Mouse (Mus musculus) heart, adult 2 months (tissue): ENCODE measurements at regions not wholly inside any gene's neighbourhood (a gene's known extent, or its start where the extent isn't known, plus 50 kb on each side); places are given as distances from the start of the nearest gene placed in this dataset.

Experiments used
- DNase-seq, 2 experiments: peaks; one replicate each; pipeline ENCODE4 v3.0.0; 2021
- H3K27ac ChIP-seq: fragments of 200-600 bp; 2 replicates; pipeline ENCODE4 v1.8.1; 2022
- H3K27me3 ChIP-seq: fragments of 200-500 bp; 2 replicates; pipeline ENCODE4 v1.6.1; 2012; ENCODE audit warnings: mild to moderate bottlenecking, low read length, inconsistent platforms, mixed read lengths; ENCODE audit not compliant: control insufficient read depth, insufficient read depth
- H3K36me3 ChIP-seq: fragments of 200-500 bp; 2 replicates; pipeline ENCODE4 v1.6.1; 2012; ENCODE audit warnings: low read length, inconsistent platforms; ENCODE audit not compliant: control insufficient read depth, insufficient read depth
- H3K4me1 ChIP-seq: fragments of 200-500 bp; 2 replicates; pipeline ENCODE4 v1.6.1; 2011; ENCODE audit warnings: low read length; ENCODE audit not compliant: control insufficient read depth, insufficient read depth
- H3K4me3 ChIP-seq: fragments of 200-600 bp; 2 replicates; pipeline ENCODE4 v1.8.1; 2022
- H3K79me2 ChIP-seq: fragments of 200-500 bp; replicated peaks from 2 replicates; pipeline ENCODE4 v1.6.1; 2012; ENCODE audit warnings: mild to moderate bottlenecking, inconsistent platforms, low read length, moderate library complexity, mixed read lengths; ENCODE audit not compliant: control insufficient read depth, insufficient read depth
- H3K9ac ChIP-seq: fragments of 200-500 bp; 2 replicates; pipeline ENCODE4 v1.6.1; 2012; ENCODE audit warnings: low read depth, mild to moderate bottlenecking, control low read depth, inconsistent platforms, low read length, mixed read lengths
- CTCF ChIP-seq: fragments of 200-600 bp; IDR thresholded peaks from 2 replicates; pipeline ENCODE4 v1.8.1; 2022; ENCODE audit warnings: antibody characterized with exemption, mild to moderate bottlenecking, moderate library complexity
- EP300 ChIP-seq: fragments of 200-500 bp; IDR thresholded peaks from 2 replicates; pipeline ENCODE4 v1.6.1; 2011; ENCODE audit warnings: low read depth, low read length, control low read depth; ENCODE audit not compliant: insufficient read depth
- POLR2A ChIP-seq: fragments of 200-500 bp; IDR thresholded peaks from 2 replicates; pipeline ENCODE4 v1.6.1; 2011; ENCODE audit warnings: mild to moderate bottlenecking, low read depth, low read length, control low read depth; ENCODE audit not compliant: insufficient read depth
- WGBS: fragments of 180-500 bp; shearing (Covaris S2); methylation state at CpG from one replicate; pipeline ENCODE4 v1.1.7; 2018; 5-methylcytosine and 5-hydroxymethylcytosine counted together
- intact Hi-C: fragments of 180-260 bp; cut with DNase I; formaldehyde crosslinking; loops from one replicate; pipeline ENCODE4 v1.15.1; 2025

DNA sequence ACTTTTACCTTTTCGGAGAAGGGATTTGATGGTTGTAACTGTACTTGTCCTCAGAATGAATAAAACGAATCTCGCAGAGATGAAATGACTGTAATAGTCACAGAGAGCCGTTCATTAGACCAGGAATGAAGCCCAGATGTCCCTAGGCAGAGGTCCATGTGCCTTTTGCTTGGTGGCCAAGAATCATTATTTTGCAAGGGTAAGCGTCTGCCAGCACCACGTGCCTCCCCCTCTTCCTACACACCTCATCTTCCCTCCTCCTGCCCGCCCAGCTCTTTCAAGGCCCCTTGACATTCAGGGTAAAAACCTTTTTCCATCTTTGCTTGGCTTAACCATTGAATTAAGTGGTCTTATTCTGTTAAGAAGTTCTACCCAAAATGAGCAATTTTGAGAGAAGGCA, 161.1 kb upstream of the Rad23b start:
- TF ChIP-seq POLR2A (no peak), CTCF (no peak), EP300 (no peak)
- Histone ChIP-seq H3K4me1 (no peaks in the 10 kb centered on the region; the same call in 1 of the 2 replicates), H3K79me2 (no peaks in the 10 kb centered on the region), H3K36me3 (no peaks in the 10 kb centered on the region), H3K9ac (no peak overlapping the region), H3K27ac (no peak overlapping the region), H3K4me3 (no peak overlapping the region), H3K27me3 (no peaks in the 10 kb centered on the region)
- DNase-seq: peak; percentile 26 to 31
- WGBS: 72% methylated on average over 7 of the region's 7 CpGs
- intact Hi-C loops: no loop called here

- no peaks in the 10 kb centered on the region; the same call in 1 of the 2 replicates for H3K4me1 ChIP-seq
- no peaks in the 10 kb centered on the region for H3K36me3 ChIP-seq
- no peaks in the 10 kb centered on the region for H3K27me3 ChIP-seq
- DNase-seq: no peak
- intact Hi-C loops: no loop called here
- no peak overlapping the region for H3K4me3 ChIP-seq
- TF ChIP-seq CTCF: no peak
- TF ChIP-seq EP300: no peak
- TF ChIP-seq POLR2A: no peak
- H3K27ac ChIP-seq: no peak overlapping the region
- no peaks in the 10 kb centered on the region for H3K79me2 ChIP-seq
- H3K9ac ChIP-seq: no peak overlapping the region
- WGBS: 64% methylated on average over 6 of the region's 6 CpGs
Observed at GRCm38 (mm10) chr4:55190586-55190985, 159.3 kb upstream of the Rad23b start.

DNA sequence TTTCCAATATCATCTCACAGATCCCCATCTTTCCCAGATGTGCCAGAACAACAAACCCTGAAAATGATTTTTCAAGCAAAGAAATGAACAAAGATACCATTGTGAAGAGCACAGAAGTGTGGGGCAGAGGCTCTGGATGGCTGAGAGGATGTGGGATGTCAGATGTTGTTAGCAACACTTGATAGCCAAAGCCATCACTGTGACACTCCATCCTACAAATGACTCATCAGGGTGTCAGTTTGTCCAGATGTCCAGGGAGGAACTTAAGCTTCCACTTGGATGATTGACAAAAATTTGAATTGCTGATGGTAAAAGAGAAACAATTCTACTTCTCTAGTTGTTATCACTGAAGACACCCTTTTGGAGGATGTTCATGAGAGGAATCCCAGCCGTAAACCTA, 155.8 kb upstream of the Rad23b start:
- H3K36me3 ChIP-seq: no peaks in the 10 kb centered on the region

DNA sequence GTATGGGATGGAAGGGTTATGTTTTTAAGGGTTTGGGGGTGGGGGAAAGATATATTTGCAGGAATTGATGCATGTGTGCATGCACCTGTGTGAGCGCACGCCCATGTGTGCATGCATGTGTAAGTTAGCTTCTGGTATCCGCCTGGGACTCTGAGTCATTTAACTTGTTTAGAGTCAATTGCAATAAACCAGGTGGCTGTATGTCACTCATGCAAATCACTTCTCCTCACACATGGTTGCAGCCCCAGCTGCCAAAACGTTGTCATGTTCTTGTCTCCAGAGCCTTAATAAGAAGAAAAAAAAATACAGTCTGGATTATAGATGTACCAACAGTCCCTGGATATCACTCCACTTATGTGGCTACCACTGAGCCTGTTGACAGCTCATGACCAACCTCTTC, 155.3 kb upstream of the Rad23b start:
- Histone ChIP-seq H3K27me3 (no peaks in the 10 kb centered on the region), H3K27ac (no peak overlapping the region), H3K36me3 (no peaks in the 10 kb centered on the region), H3K9ac (no peak overlapping the region), H3K4me1 (no peaks in the 10 kb centered on the region), H3K79me2 (no peaks in the 10 kb centered on the region), H3K4me3 (no peak overlapping the region)
- WGBS: 75% methylated on average over 4 of the region's 4 CpGs
- DNase-seq: no peak
- intact Hi-C loops: no loop called here
- no peak for TF ChIP-seq CTCF
- no peak for TF ChIP-seq POLR2A
- no peak for TF ChIP-seq EP300

More for the DNA sequence above, 155.8 kb upstream of the Rad23b start:
- no peaks in the 10 kb centered on the region for H3K79me2 ChIP-seq
- no peak overlapping the region for H3K9ac ChIP-seq
- WGBS: 81% methylated on average over 1 of the region's 1 CpGs
- no peak for TF ChIP-seq POLR2A
- TF ChIP-seq CTCF: no peak
- no peak for TF ChIP-seq EP300
- H3K27ac ChIP-seq: no peak overlapping the region
- no peak for DNase-seq
- H3K27me3 ChIP-seq: no peaks in the 10 kb centered on the region
- intact Hi-C loops: no loop called here
- no peak overlapping the region for H3K4me3 ChIP-seq
- H3K4me1 ChIP-seq: no peaks in the 10 kb centered on the region; the same call in 1 of the 2 replicates

GRCm38 (mm10) chr4:55203731-55204710, 145.8 kb upstream of the Rad23b start:
- no peak for TF ChIP-seq EP300
- TF ChIP-seq POLR2A: no peak
- no peak for TF ChIP-seq CTCF
- intact Hi-C loops: no loop called here
- Histone ChIP-seq H3K4me3 (no peak overlapping the region), H3K79me2 (no peaks in the 10 kb centered on the region), H3K9ac (no peak overlapping the region), H3K4me1 (no peaks in the 10 kb centered on the region), H3K27me3 (peaks cover 1% of the 10 kb centered on the region; the same call in 1 of the 2 replicates), H3K27ac (no peak overlapping the region), H3K36me3 (no peaks in the 10 kb centered on the region)
- WGBS: 62% methylated on average over 20 of the region's 20 CpGs
- DNase-seq: no peak

GRCm38 (mm10) chr4:55206226-55206625, 143.6 kb upstream of the Rad23b start:
- no peak overlapping the region for H3K4me3 ChIP-seq
- no peak overlapping the region for H3K9ac ChIP-seq
- peaks cover 1% of the 10 kb centered on the region; the same call in 1 of the 2 replicates for H3K27me3 ChIP-seq
- TF ChIP-seq EP300 (no peak), POLR2A (no peak), CTCF (no peak)
- no peaks in the 10 kb centered on the region for H3K4me1 ChIP-seq
- no peak for DNase-seq
- no peaks in the 10 kb centered on the region for H3K36me3 ChIP-seq
- no peaks in the 10 kb centered on the region for H3K79me2 ChIP-seq
- intact Hi-C loops: no loop called here
- WGBS: 80% methylated on average over 3 of the region's 3 CpGs
- no peak overlapping the region for H3K27ac ChIP-seq
